Mouse (Mus musculus) heart, postnatal 36 days (tissue): Measurements from ENCODE around the gene Gm26661. TPM values are rescaled to one million over a fixed set of nuclear protein-coding genes. Genes with fewer than 3 reads are reported as not detected.
A peak's percentile ranks its signal among the peaks of the same experiment; 100 is the strongest.

ENCODE experiments used
- DNase-seq, 2 experiments: peaks; one replicate each; pipeline ENCODE4 v3.0.0; 2021 to 2022
- intact Hi-C: fragments of 180-260 bp; cut with DNase I; formaldehyde crosslinking; loops from one replicate; pipeline ENCODE4 v1.15.1; 2025
- total RNA-seq, 2 experiments: library from RNA; stranded (reverse); gene quantifications; 2 replicates each; pipeline ENCODE4 v1.2.3; 2021

Gm26661 gene
- total RNA-seq: not detected

DNA sequence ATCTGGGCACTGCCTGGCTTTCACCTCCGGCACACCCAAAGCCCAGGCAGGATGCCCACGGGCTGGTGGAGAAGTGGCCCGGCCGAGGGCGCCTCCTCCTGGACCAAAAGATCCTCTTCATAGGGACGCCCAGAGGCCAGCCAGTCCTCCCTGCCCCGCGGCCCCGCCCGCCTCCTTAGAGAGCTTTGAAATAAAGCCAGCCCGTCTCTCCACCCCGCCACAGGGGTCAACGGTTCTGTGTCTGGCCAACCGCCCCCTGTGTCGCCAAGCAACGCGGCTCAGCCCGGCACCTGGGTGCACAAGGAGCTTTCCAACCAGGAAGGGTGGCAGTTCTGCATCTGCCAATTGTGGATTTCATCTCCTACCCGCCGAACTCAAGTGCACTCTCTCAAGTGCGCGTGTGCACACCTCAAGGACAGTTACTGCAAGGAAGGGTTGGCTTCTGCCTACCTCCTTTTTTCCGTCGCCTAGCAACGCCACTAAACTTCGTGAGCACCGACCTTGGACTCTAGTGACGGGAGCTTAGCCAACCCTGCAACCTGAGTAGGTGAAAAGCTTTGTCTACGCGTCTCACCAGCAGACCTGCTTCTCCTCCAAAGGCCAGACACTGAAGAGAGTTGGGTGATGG is at the start of gene Gm26661:
Gene Gm26661, plus strand, starts transcription at position 56 of the 628 bp plus-strand sequence.
- intact Hi-C loops: loop anchor here (1.0 kb wide), 1 partner anchor 10 kb away; no protein-coding TSS in a partner anchor
- DNase-seq: peak; percentile 39 to 45

DNA sequence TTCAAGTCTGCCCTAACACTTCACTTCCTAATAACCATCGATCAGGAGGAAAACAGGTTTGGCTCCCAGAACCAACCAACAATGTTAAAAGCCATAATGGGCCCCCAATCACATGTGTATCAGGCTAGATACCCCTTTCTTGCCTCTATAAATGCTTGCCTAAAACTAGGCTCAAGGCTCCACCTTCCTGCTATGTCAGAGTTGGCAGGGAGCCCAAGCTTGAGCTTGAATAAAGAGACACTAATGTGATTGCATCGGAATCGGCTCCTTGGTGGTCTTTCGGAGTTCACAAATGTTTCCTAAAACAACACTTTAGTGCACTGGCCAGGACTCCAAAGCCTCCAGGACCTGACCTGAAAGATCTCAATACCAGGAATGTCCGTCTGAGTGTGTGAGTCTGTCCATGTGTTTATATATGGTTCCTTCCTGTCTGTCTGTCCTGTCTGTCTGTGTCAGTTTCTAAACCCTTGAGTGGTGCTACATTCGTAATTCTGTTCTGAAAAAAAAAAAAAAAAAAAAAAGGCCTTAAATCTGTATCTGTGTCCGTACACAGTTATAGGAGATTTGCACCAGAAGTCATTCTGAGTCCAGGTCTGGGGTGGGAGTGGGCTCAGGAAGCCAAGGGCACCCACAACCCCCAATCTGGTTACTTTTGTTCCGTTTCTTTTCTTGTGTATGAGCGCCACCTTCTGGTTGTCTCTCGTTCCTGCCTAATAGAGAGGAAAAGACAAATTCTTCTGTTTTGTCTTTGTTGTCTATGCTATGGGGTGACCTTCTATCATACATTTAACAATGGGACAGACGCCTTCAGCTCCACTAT is 42.2 kb upstream of the Gm26661 start:
- intact Hi-C loops: no loop called here
- DNase-seq: peak; percentile 37 to 47

DNA sequence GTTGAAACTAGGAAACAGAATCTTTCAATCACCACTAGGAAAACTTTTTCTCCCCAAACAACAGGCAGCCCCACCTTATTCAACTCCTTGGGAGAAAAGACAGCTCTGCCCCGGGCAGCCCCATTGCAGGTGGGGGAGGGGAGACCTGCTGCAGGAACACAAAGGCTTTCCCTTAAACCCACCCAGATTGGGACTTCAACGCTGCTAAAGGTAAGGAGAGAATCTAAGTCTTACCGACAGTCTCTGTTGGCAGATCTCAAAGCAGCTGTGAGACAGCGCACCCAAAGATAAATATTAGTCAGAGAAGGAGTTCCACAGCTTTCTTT is 41.7 kb upstream of the Gm26661 start:
- no peak for DNase-seq
- intact Hi-C loops: no loop called here

DNA sequence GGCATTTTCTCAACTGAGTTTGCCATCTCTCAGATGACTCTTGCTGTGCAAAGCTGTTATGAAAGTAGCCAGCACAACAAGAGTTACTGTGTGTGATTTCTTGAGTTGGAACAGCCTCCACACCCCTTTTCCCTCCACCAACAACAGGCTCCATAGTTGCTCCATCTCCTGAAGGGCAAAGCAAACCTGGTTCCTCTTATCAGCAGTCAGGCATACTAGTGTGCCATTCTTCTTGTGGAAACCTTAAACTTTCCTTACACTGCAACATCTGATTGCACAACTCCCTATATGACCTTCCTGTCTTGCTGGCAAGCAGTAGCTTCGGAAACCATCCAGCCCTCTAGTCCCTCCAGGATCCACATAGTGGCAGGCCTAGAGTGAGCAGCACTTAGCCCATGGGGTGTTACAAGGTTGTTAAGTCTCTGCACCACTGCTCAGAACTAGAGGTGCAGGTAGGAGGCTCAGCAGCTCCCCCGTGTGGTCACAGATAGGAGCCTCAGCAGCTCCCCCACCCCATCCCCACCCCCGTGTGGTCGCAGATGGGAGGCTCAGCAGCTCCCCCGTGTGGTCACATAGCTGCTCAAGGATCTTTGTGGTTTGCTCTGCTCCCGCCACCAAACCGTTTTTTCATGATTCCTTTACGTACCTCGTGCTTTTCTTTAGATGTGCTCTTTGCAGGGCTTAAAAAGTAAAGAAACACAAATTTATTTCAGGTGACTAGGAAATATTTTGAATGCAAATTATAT is 25.6 kb upstream of the Gm26661 start:
- intact Hi-C loops: no loop called here
- DNase-seq: peak; percentile 60 to 76

DNA sequence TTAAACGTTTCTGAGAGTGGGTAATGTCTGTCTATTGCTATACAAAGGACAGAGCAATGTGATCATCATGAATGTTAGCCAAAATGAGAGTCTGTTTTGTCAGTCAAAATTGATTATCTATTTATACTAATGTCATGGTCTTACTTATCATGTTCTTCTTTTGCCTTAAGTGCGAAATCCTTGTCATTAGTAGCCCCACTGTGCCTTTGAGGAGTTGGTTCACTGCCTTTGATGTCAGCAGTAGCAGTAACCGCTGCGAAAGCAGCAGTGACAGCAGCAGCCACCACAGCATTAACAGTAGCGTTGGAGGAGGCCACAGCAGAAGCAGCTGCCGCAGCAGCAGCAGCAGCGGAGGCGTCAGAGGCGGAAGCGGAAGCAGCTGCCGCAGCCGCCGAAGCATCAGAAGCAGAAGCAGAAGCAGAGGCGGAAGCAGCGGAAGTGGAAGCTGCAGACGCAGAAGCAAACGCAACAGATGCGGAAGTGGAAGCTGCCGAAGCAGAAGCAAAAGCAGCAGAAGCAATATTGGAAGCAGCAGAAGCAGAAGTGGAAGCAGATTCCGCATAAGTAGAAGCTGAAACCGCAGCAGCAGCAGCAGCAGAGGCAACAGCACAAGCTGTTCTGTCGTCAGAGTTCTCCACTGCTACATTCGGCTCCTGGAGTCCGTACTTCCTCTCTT is 17.5 kb upstream of the Gm26661 start:
- peak; percentile 50 to 59 for DNase-seq
- intact Hi-C loops: no loop called here

DNA sequence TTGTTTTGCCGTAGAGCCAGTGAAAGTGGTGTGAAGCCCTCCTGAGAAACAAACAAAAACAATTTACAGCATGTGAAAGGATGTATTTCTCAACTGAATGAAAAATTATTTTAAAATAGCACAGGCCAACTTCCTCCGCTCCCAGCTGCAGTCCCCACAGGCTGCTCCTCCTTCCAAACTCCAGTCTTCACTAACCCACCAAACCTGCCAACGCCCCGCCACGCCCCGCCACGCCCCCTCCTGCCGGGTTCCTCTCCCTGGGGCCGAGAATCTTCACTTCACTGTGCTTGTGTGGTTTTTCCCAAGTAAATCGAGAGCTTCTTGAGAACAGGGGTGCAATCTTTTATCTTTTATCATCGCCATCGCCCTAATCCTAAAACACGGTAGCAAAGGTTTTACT is 5.3 kb upstream of the Gm26661 start:
- intact Hi-C loops: no loop called here
- no peak for DNase-seq

DNA sequence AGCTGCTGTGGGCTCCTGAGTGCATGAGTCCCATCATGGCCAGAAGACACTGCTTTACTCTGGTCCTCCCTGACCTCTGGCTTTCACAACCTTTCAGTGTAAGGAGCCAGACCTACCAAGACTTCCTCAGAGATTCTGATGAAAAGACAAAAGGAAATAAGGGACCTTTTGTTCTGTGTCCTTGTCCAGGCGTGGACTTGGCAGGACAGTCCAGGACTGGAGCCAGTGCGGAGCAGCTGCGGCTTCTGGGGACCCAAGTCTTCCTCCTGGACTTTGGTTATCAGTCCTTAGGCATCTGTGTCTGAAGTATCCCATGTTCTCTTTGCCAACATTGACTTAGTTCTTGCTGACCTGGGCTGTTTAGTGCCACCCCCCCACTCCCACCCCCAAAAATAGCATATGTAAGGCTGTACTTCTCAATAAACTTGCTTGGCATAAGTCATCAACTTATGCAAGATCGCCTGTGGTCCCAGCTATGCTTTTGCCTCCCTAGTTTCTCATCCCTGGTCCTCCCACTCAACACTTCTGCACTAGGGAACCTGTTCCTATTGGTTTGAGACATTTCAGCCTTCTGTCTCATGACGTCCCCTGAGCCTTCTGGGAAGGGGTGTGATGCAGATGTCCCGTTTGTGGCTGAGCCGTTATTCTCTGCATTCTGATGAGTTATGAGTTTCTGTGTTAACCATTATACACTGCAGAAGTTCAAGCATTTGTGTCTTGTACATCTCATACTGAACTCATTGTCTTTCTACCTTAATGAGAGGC is 1.9 kb upstream of the Gm26661 start:
- peak; percentile 18 to 25 for DNase-seq
- intact Hi-C loops: no loop called here

DNA sequence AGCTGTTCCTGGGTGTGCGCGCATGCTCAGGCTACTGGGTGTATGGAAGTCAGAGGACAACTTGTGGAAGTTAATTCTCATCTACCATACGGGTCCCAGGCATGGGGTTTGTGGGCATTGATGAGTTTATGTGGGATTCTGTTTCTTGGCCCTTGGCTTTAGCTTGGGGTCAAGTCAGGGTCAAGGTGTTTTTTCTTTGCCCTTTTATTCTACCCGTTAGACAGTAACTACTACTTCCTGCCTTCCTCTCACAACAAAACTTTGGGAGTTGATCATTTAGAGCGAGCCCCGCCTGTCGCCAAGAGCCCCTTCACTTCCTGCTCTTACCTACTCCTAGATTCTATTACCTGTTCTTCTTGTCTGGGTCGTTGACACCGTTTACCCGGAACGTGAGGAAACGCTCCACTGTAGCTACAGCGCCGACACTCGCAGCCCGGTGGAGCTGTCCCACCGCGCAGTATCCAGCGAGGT is 291 bp upstream of the Gm26661 start:
- no peak for DNase-seq
- intact Hi-C loops: loop anchor here (1.0 kb wide), 1 partner anchor 10 kb away; no protein-coding TSS in a partner anchor

DNA sequence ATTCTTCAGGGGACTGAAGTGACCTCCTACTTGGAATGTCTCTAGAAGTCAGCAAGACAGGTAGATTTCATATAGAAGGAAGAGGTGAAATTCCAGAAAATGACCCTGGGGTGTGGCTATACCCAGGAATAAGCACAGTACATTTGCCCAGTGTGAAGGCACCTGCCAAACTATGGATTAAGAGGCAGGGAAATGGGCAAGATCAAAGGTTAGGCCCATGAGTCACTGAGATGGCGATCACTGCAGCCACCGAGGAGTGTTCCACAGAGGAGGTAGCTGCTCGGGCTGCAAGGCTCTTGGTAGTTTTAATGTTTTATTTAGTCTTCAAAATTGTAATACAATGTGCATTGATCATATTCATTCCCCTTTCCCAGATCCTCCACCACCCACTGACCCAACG is 4.6 kb downstream of the Gm26661 start:
- intact Hi-C loops: no loop called here
- no peak for DNase-seq

DNA sequence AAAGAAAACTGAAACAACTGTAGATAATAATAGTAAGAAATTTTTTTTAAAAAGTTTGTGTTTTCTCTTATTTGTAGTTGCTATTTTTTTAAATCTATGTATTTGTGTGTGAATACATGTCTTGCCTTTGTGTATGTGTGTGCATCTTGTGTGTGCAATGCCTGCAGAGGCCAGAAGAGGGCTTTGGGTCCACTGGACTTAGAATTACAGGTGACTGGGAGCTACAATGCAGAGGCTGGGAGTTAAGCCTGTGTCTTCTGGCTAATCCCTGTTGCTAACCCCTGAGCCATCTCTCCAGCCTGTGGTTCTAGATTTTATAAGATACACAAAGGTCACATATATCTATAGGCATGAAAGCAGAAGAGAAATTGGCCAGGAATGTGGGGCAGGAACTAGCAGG is 9.2 kb downstream of the Gm26661 start:
- intact Hi-C loops: loop anchor here (1.0 kb wide), 1 partner anchor 9 kb away; the partner anchor contains the start of gene Gm26661
- no peak for DNase-seq

DNA sequence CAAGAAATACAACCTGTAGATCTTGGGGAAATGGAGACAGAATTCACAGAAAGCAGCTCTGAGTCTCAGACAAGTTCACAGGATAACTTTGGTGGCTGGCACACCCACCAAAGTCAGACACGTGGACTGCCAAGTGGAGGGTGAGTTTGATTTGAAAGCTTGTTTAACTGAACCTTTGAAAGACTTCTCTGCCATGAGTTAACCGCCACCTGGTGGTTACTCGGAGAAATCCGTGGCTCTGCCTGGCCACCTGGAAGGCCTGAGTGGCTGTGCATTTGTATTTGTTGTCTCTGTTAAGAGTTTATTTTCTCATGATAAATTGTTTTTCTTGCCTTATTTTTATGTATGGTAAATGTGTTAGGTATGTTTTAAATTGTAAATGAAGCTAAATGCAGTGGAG is 10.4 kb downstream of the Gm26661 start:
- intact Hi-C loops: loop anchor here (1.0 kb wide), 1 partner anchor 11 kb away; the partner anchor contains the start of gene Gm26661
- peak in 1 of 2 experiments; percentile 42 for DNase-seq

DNA sequence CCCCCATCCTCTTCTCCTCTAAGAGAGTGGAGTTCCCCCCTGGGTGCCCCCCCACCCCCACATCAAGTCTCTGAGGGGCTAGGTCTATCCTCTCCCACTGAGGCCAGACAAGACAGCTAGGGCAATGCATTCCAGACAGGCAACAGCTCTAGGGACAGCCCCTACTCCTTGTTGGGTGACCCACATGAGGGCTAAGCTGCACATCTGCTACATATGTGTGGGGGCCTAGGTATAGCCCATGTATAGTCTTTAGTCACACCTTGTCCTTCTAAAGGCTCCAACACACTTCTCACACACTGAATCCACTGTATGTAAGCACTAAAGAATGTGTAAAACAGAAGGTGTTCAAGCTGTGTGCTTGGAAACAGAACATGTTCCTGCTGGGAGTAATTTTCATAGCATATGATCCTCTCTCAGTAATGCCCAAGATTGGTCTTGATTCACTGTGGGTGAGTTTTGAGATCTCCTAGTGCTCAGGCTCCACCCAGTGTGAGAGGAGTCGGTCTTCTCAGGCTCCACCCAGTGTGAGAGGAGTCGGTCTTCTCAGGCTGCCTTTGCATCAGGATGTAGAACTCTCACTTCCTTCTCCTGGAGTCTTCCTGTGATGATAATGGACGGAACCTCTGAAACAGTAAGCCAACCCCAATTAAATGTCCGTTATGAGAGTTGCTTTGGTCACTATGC is 12.6 kb downstream of the Gm26661 start:
- intact Hi-C loops: no loop called here
- DNase-seq: no peak

DNA sequence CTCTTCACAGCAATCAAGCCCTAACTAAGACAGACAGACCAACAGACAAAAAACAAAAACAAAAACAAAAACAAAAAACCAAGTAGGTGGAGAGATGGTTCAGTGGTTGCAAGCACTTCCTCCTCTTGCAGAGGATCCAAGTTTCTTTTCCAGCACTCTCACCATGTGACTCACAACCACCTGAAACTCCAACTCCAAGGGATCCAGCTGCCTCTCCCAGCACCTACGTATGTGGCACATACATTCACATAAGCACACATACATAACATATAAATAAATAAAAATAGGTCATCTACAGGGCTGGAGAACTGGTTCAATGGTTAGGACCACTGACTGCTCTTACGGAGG is 13.1 kb downstream of the Gm26661 start:
- intact Hi-C loops: no loop called here
- DNase-seq: no peak

DNA sequence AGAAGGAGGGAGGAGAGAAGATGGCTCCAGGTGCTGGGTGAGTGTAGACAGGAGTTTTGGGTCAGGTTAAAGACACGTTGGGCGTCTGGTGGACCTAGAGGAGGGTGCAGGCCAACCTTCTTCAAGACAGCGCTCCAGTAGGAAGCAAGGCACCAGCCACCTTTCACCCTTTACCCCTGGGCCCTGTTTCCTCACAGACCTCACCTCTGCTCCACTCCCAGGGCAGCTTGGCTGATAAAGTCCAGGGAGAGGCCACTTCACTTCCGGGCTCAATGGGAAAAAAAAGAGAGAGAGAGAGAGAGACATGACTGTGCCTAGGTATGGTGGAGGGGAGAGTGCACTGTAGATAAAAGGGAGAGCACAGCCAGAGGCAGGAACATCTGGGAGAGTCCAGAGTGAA is 16.3 kb downstream of the Gm26661 start:
- DNase-seq: no peak
- intact Hi-C loops: no loop called here

DNA sequence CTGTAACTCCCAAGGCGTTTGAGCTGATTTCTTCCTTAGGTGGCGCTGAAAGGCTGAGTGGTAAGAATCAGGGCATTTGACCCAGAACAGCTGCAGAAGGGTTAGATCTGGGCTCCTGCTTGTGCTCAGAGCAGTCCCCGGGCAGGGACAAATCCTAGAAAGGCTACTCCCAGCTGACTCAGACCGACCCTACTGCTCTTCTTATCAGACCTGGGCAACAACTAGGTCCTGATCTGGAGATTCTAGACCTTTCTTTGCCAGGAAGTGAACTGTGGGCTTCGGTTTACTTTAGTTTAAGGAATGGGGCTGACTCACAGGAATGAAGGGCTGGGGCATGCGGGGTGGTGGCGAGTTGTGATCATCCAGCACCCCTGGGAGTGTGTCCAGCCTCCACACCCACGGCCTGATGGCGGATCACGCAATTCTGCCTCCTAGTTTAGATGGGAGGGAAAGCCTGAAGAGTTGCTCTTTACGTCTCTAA is 17.2 kb downstream of the Gm26661 start:
- intact Hi-C loops: no loop called here

DNA sequence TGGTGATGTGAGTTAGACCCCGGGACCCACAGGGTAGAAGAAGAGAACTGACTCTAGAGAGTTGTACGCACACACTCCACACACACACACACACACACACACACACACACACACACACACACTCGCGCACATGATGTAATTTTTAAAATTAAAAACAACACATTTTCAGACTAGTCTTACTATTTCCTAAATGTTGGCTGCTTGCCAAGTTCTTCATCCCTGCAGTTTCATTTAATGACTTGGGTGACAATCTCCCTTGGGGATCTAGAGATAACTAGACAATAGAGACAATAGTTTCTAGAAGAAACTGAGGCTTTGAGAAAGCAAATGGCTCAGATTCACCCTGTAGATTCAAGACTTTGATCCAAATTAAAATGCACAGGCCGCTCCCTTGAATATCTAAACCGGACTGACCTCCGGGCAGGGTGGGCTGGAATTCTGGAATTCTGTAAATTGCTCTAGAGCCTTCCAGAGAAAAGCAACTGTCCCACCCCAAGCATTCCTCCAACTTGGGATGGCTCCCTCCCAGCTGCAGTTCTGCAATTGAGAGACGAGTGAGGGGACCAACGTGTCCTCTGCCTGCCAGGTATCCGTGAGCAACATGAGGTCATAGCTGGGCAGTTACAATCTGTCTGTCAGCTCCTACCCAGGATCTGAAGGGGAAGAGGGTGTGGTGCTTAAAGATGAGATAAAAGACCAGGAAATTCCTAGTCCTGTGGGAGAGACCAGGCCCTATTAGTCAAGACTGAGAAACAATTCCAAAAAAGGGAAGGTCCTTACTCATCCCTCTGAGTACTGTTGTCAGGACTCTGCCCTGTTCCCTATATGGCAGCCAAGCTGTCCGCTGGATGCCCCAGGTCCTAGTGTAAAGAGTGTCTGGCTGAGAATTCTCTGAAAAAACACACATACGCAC is 17.9 kb downstream of the Gm26661 start:
- peak; percentile 28 to 33 for DNase-seq
- intact Hi-C loops: no loop called here

More for the DNA sequence above, 17.2 kb downstream of the Gm26661 start:
- no peak for DNase-seq

DNA sequence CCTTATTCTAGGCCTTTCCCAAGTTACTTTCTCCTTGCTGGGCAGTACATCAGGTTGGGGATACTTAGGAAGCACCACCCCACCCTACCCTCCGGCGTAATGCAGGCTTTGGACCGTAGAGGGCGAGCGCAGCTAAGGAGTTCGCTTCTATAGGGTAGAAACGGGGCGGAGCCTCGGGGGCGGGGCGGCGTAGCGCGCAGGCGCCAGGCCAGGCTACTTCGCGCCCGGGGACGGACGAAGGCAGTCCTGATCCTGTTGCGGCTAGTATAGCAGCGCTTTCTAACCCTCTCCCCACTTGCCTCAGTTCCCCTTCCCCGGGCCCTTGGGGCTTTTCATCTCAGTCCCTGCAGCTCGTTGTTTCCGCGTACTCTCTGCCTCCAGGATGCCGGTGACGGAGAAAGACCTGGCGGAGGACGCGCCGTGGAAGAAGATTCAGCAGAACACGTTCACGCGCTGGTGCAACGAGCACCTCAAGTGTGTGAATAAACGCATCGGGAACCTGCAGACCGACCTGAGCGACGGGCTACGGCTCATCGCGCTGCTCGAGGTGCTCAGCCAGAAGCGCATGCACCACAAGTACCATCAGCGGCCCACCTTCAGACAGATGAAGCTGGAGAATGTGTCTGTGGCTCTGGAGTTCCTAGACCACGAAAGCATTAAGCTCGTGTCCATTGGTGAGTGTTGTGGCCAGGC is 26.5 kb downstream of the Gm26661 start, which contains the start of gene Flnb:
Gene Flnb, plus strand, starts transcription at position 188 of the 693 bp plus-strand sequence.
- intact Hi-C loops: loop anchor here (1.0 to 5.0 kb wide), 9 partner anchors 35 to 224 kb away; no protein-coding TSS in a partner anchor
- DNase-seq: peak; percentile 98 to 99
